Mouse (Mus musculus): ENCODE results near the gene Mlana. TPM values are rescaled to one million over a fixed set of nuclear protein-coding genes. Genes with fewer than 3 reads are reported as not detected.

The Mlana gene
- polyA plus RNA-seq, 1 experiment from 2014 or later, result not detected

GRCm38 (mm10) chr19:29661974-29662580 is 35.5 kb upstream of the Mlana start:
- no peak overlapping the region for H3K4me3 ChIP-seq
- no peak overlapping the region for H3K9ac ChIP-seq
- no peaks in the 10 kb centered on the region for H3K36me3 ChIP-seq
- no peak overlapping the region for H3K27ac ChIP-seq
- WGBS, result 89% methylated on average over 6 of the region's 6 CpGs
- no peak for ATAC-seq (ENCODE audit: low FRiP score, low read depth)
- no peaks in the 10 kb centered on the region for H3K9me3 ChIP-seq
- H3K4me2 ChIP-seq (replicated peaks), result no peak overlapping the region
- H3K4me1 ChIP-seq, result no peaks in the 10 kb centered on the region
- H3K27me3 ChIP-seq (replicated peaks), result no peaks in the 10 kb centered on the region

GRCm38 (mm10) chr19:29663780-29664179 is 33.8 kb upstream of the Mlana start:
- no peak overlapping the region for H3K27ac ChIP-seq
- H3K4me3 ChIP-seq, result no peak overlapping the region
- 80% methylated on average over 8 of the region's 8 CpGs for WGBS
- H3K9me3 ChIP-seq, result no peaks in the 10 kb centered on the region
- H3K4me1 ChIP-seq, result no peaks in the 10 kb centered on the region
- H3K27me3 ChIP-seq (replicated peaks), result no peaks in the 10 kb centered on the region
- no peak overlapping the region for H3K9ac ChIP-seq
- ATAC-seq (ENCODE audit: low FRiP score, low read depth), result no peak
- H3K36me3 ChIP-seq, result no peaks in the 10 kb centered on the region
- H3K4me2 ChIP-seq (replicated peaks), result no peak overlapping the region

- 85% methylated on average over 5 of the region's 5 CpGs for WGBS
- H3K4me2 ChIP-seq (replicated peaks), result no peak overlapping the region
- no peak for ATAC-seq (ENCODE audit: low FRiP score, low read depth)
- no peaks in the 10 kb centered on the region for H3K27me3 ChIP-seq (replicated peaks)
- no peaks in the 10 kb centered on the region for H3K9me3 ChIP-seq
- H3K4me1 ChIP-seq, result no peaks in the 10 kb centered on the region
- H3K27ac ChIP-seq, result no peak overlapping the region
- no peaks in the 10 kb centered on the region for H3K36me3 ChIP-seq
- no peak overlapping the region for H3K9ac ChIP-seq
- H3K4me3 ChIP-seq, result no peak overlapping the region
Measured at GRCm38 (mm10) chr19:29664934-29665333, 32.7 kb upstream of the Mlana start.

- H3K36me3 ChIP-seq, result no peaks in the 10 kb centered on the region
- no peak overlapping the region for H3K4me2 ChIP-seq (replicated peaks)
- ATAC-seq (ENCODE audit: low FRiP score, low read depth), result no peak
- WGBS, result 89% methylated on average over 4 of the region's 4 CpGs
- no peaks in the 10 kb centered on the region for H3K4me1 ChIP-seq
- no peaks in the 10 kb centered on the region for H3K27me3 ChIP-seq (replicated peaks)
- no peak overlapping the region for H3K27ac ChIP-seq
- no peak overlapping the region for H3K9ac ChIP-seq
- no peak overlapping the region for H3K4me3 ChIP-seq
- H3K9me3 ChIP-seq, result no peaks in the 10 kb centered on the region
Measured at GRCm38 (mm10) chr19:29666164-29666563, 31.5 kb upstream of the Mlana start.

- ATAC-seq (ENCODE audit: low FRiP score, low read depth), result no peak
- H3K4me2 ChIP-seq (replicated peaks), result no peak overlapping the region
- H3K27ac ChIP-seq, result no peak overlapping the region
- no peaks in the 10 kb centered on the region for H3K4me1 ChIP-seq
- H3K9me3 ChIP-seq, result no peaks in the 10 kb centered on the region
- no peaks in the 10 kb centered on the region for H3K36me3 ChIP-seq
- no peak overlapping the region for H3K9ac ChIP-seq
- no peak overlapping the region for H3K4me3 ChIP-seq
- no peaks in the 10 kb centered on the region for H3K27me3 ChIP-seq (replicated peaks)
- WGBS, result 87% methylated on average over 5 of the region's 5 CpGs
Measured at GRCm38 (mm10) chr19:29666965-29667594, 30.5 kb upstream of the Mlana start.

GRCm38 (mm10) chr19:29668135-29668534 is 29.5 kb upstream of the Mlana start:
- Histone ChIP-seq H3K4me2 (replicated peaks) (no peak overlapping the region), H3K27ac (no peak overlapping the region), H3K4me1 (no peaks in the 10 kb centered on the region), H3K36me3 (no peaks in the 10 kb centered on the region), H3K9ac (no peak overlapping the region), H3K27me3 (replicated peaks) (no peaks in the 10 kb centered on the region), H3K9me3 (no peaks in the 10 kb centered on the region), H3K4me3 (no peak overlapping the region)
- 92% methylated on average over 7 of the region's 7 CpGs for WGBS
- ATAC-seq (ENCODE audit: low FRiP score, low read depth), result no peak

- Histone ChIP-seq H3K4me3 (no peak overlapping the region), H3K4me1 (no peaks in the 10 kb centered on the region), H3K4me2 (replicated peaks) (no peak overlapping the region), H3K27me3 (replicated peaks) (no peaks in the 10 kb centered on the region), H3K9ac (no peak overlapping the region), H3K36me3 (no peaks in the 10 kb centered on the region), H3K27ac (no peak overlapping the region), H3K9me3 (no peaks in the 10 kb centered on the region)
- ATAC-seq (ENCODE audit: low FRiP score, low read depth), result no peak
- 84% methylated on average over 6 of the region's 6 CpGs for WGBS
Measured at GRCm38 (mm10) chr19:29670247-29670646, 27.4 kb upstream of the Mlana start.

GRCm38 (mm10) chr19:29671160-29671559 is 26.5 kb upstream of the Mlana start:
- Histone ChIP-seq H3K4me3 (no peak overlapping the region), H3K9me3 (no peaks in the 10 kb centered on the region), H3K9ac (no peak overlapping the region), H3K27ac (no peak overlapping the region), H3K4me1 (no peaks in the 10 kb centered on the region), H3K27me3 (replicated peaks) (no peaks in the 10 kb centered on the region), H3K4me2 (replicated peaks) (no peak overlapping the region), H3K36me3 (no peaks in the 10 kb centered on the region)
- 80% methylated on average over 2 of the region's 2 CpGs for WGBS
- ATAC-seq (ENCODE audit: low FRiP score, low read depth), result no peak

- ATAC-seq (ENCODE audit: low FRiP score, low read depth), result no peak
- no peak overlapping the region for H3K4me3 ChIP-seq
- WGBS, result 97% methylated on average over 13 of the region's 13 CpGs
Measured at GRCm38 (mm10) chr19:29672660-29673059, 25.0 kb upstream of the Mlana start.

GRCm38 (mm10) chr19:29674946-29675345 is 22.7 kb upstream of the Mlana start:
- Histone ChIP-seq H3K4me3 (no peak overlapping the region), H3K36me3 (no peaks in the 10 kb centered on the region), H3K4me2 (replicated peaks) (no peak overlapping the region), H3K9ac (no peak overlapping the region), H3K9me3 (no peaks in the 10 kb centered on the region), H3K27me3 (replicated peaks) (no peaks in the 10 kb centered on the region), H3K4me1 (no peaks in the 10 kb centered on the region), H3K27ac (no peak overlapping the region)
- WGBS, result 96% methylated on average over 7 of the region's 7 CpGs
- no peak for ATAC-seq (ENCODE audit: low FRiP score, low read depth)

More at GRCm38 (mm10) chr19:29672660-29673059, 25.0 kb upstream of the Mlana start:
- no peaks in the 10 kb centered on the region for H3K4me1 ChIP-seq
- H3K27me3 ChIP-seq (replicated peaks), result no peaks in the 10 kb centered on the region
- no peaks in the 10 kb centered on the region for H3K36me3 ChIP-seq
- H3K9ac ChIP-seq, result no peak overlapping the region
- H3K9me3 ChIP-seq, result no peaks in the 10 kb centered on the region
- no peak overlapping the region for H3K4me2 ChIP-seq (replicated peaks)
- no peak overlapping the region for H3K27ac ChIP-seq

- ATAC-seq (ENCODE audit: low FRiP score, low read depth), result no peak
- no peak overlapping the region for H3K9ac ChIP-seq
- WGBS, result 72% methylated on average over 9 of the region's 9 CpGs
Measured at GRCm38 (mm10) chr19:29675562-29676078, 22.0 kb upstream of the Mlana start.

GRCm38 (mm10) chr19:29676479-29677193 is 21.0 kb upstream of the Mlana start:
- H3K4me1 ChIP-seq, result no peaks in the 10 kb centered on the region
- H3K9me3 ChIP-seq, result no peaks in the 10 kb centered on the region
- H3K4me3 ChIP-seq, result no peak overlapping the region
- ATAC-seq (ENCODE audit: low FRiP score, low read depth), result no peak
- H3K27me3 ChIP-seq (replicated peaks), result no peaks in the 10 kb centered on the region
- no peak overlapping the region for H3K27ac ChIP-seq
- H3K36me3 ChIP-seq, result no peaks in the 10 kb centered on the region
- WGBS, result 61% methylated on average over 10 of the region's 10 CpGs
- no peak overlapping the region for H3K4me2 ChIP-seq (replicated peaks)
- H3K9ac ChIP-seq, result no peak overlapping the region

More at GRCm38 (mm10) chr19:29675562-29676078, 22.0 kb upstream of the Mlana start:
- no peak overlapping the region for H3K4me3 ChIP-seq
- H3K9me3 ChIP-seq, result no peaks in the 10 kb centered on the region
- H3K27me3 ChIP-seq (replicated peaks), result no peaks in the 10 kb centered on the region
- H3K4me1 ChIP-seq, result no peaks in the 10 kb centered on the region
- no peak overlapping the region for H3K27ac ChIP-seq
- H3K4me2 ChIP-seq (replicated peaks), result no peak overlapping the region
- H3K36me3 ChIP-seq, result no peaks in the 10 kb centered on the region

Measured in neural tube, embryonic 12.5 days (tissue).